15 mouse cellular contexts compared by ENCODE assay signal in genomic region chr5:4867849-4868562, GRCm38 (mm10).
A peak's percentile ranks its signal among the peaks of the same experiment; 100 is the strongest.
DNase-seq lines count a peak whose midpoint lies in the region; ATAC-seq and TF ChIP-seq lines count a peak whose summit lies in the region.
"Had no signal": no experiment of that assay in that cellular context is flagged by ENCODE, and none has a peak within 500 bp of the region (broad histone marks: within the 10 kb centered on the region; RNA-seq: fewer than 3 reads in every experiment).

No protein-coding gene starts in this region.

- 0 out of 2 replicates have a peak overlapping the region, but pooled peaks have one; percentile 15 for H3K9ac ChIP-seq in hindbrain, embryonic 11.5 days (ENCODE audit: low read depth, low read length)
- H3K9ac ChIP-seq in hindbrain, postnatal 0 days (replicated peaks; ENCODE audit: low read length) = no peak overlapping the region
- H3K9ac ChIP-seq in neural tube, embryonic 14.5 days (replicated peaks; ENCODE audit: low read depth, low read length) = no peak overlapping the region
- H3K9ac ChIP-seq in neural tube, embryonic 15.5 days (replicated peaks) = no peak overlapping the region
- no peak overlapping the region for H3K9ac ChIP-seq in hindbrain, embryonic 15.5 days
- no peak overlapping the region for H3K9ac ChIP-seq in stomach, postnatal 0 days (ENCODE audit: low read length)
- H3K9ac ChIP-seq: liver, postnatal 0 days had no signal

- H3K27me3 ChIP-seq in hindbrain, embryonic 11.5 days (ENCODE audit: control insufficient read depth, insufficient read depth, low read length) = no peaks in the 10 kb centered on the region
- H3K27me3 ChIP-seq in hindbrain, postnatal 0 days (ENCODE audit: insufficient read depth, low read length) = no peaks in the 10 kb centered on the region
- H3K27me3 ChIP-seq in neural tube, embryonic 14.5 days (ENCODE audit: control insufficient read depth, insufficient read depth, low read length) = no peaks in the 10 kb centered on the region
- peaks cover 12% of the 10 kb centered on the region; the same call in 1 of the 2 replicates for H3K27me3 ChIP-seq in neural tube, embryonic 15.5 days (replicated peaks)
- no peaks in the 10 kb centered on the region for H3K27me3 ChIP-seq in hindbrain, embryonic 15.5 days
- H3K27me3 ChIP-seq in stomach, postnatal 0 days (ENCODE audit: control insufficient read depth, insufficient read depth, low read length) = no peaks in the 10 kb centered on the region

- H3K9me3 ChIP-seq in hindbrain, embryonic 11.5 days (ENCODE audit: control insufficient read depth, low read length) = no peaks in the 10 kb centered on the region
- H3K9me3 ChIP-seq in hindbrain, postnatal 0 days (ENCODE audit: low read length) = no peaks in the 10 kb centered on the region
- no peaks in the 10 kb centered on the region for H3K9me3 ChIP-seq in neural tube, embryonic 14.5 days (ENCODE audit: control insufficient read depth, low read length)
- no peaks in the 10 kb centered on the region for H3K9me3 ChIP-seq in neural tube, embryonic 15.5 days (replicated peaks)
- no peaks in the 10 kb centered on the region for H3K9me3 ChIP-seq in hindbrain, embryonic 15.5 days
- no peaks in the 10 kb centered on the region for H3K9me3 ChIP-seq in stomach, postnatal 0 days (ENCODE audit: control insufficient read depth, low read length)

- no peak overlapping the region for H3K4me2 ChIP-seq in hindbrain, embryonic 11.5 days (replicated peaks; ENCODE audit: low read depth, low read length)
- H3K4me2 ChIP-seq in hindbrain, postnatal 0 days (ENCODE audit: low read depth, low read length) = no peak overlapping the region
- no peak overlapping the region for H3K4me2 ChIP-seq in neural tube, embryonic 14.5 days (ENCODE audit: low read depth, low read length)
- no peak overlapping the region for H3K4me2 ChIP-seq in neural tube, embryonic 15.5 days
- H3K4me2 ChIP-seq in hindbrain, embryonic 15.5 days = no peak overlapping the region
- no peak overlapping the region for H3K4me2 ChIP-seq in stomach, postnatal 0 days (replicated peaks; ENCODE audit: low read depth)
- H3K4me2 ChIP-seq: heart, embryonic 11.5 days had no signal

- peak; percentile 48; the same call in 1 of the 2 replicates for ATAC-seq in hindbrain, embryonic 11.5 days (ENCODE audit: low FRiP score)
- ATAC-seq in hindbrain, postnatal 0 days = no peak
- peak; percentile 21; the same call in 1 of the 2 replicates for ATAC-seq in neural tube, embryonic 14.5 days (ENCODE audit: low read depth)
- no peak for ATAC-seq in neural tube, embryonic 15.5 days (ENCODE audit: low FRiP score)
- 0 out of 2 replicates have a peak, but pooled peaks have one; percentile 58 for ATAC-seq in hindbrain, embryonic 15.5 days (ENCODE audit: low FRiP score, low read depth)
- ATAC-seq in stomach, postnatal 0 days (ENCODE audit: low FRiP score, low TSS enrichment) = peak; percentile 60; the same call in 1 of the 2 replicates
- no peak for ATAC-seq in granulocyte monocyte progenitor cell, adult 5-6 weeks (replicated peaks; ENCODE audit: poor library complexity, severe bottlenecking)
- ATAC-seq: liver, postnatal 0 days had no signal

- DNase-seq in hindbrain, embryonic 11.5 days (ENCODE audit: low spot score) = no peak
- DNase-seq in hindbrain, postnatal 0 days (ENCODE audit: low spot score) = no peak
- DNase-seq in stomach, postnatal 0 days (ENCODE audit: low spot score) = no peak
- DNase-seq in frontal cortex, postnatal 36 days (ENCODE audit: low spot score in 2 of 2) = no peak
- DNase-seq: adrenal gland, postnatal 25 days; liver, postnatal 0 days; right cerebral cortex, postnatal 25 days; thymus, adult 2 months had no signal

- no peak overlapping the region for H3K27ac ChIP-seq in hindbrain, embryonic 11.5 days (ENCODE audit: low read depth, low read length)
- no peak overlapping the region for H3K27ac ChIP-seq in hindbrain, postnatal 0 days
- no peak overlapping the region for H3K27ac ChIP-seq in neural tube, embryonic 14.5 days (ENCODE audit: low read depth, low read length)
- no peak overlapping the region for H3K27ac ChIP-seq in neural tube, embryonic 15.5 days (replicated peaks)
- H3K27ac ChIP-seq in hindbrain, embryonic 15.5 days (replicated peaks) = no peak overlapping the region
- no peak overlapping the region for H3K27ac ChIP-seq in stomach, postnatal 0 days (replicated peaks)
- H3K27ac ChIP-seq: macrophage had no signal

- no peaks in the 10 kb centered on the region for H3K36me3 ChIP-seq in hindbrain, embryonic 11.5 days (ENCODE audit: control insufficient read depth, insufficient read depth, low read length)
- H3K36me3 ChIP-seq in hindbrain, postnatal 0 days (ENCODE audit: insufficient read depth, low read length) = no peaks in the 10 kb centered on the region
- no peaks in the 10 kb centered on the region for H3K36me3 ChIP-seq in neural tube, embryonic 14.5 days (ENCODE audit: control insufficient read depth, insufficient read depth, low read length)
- no peaks in the 10 kb centered on the region for H3K36me3 ChIP-seq in neural tube, embryonic 15.5 days
- H3K36me3 ChIP-seq in hindbrain, embryonic 15.5 days = no peaks in the 10 kb centered on the region
- no peaks in the 10 kb centered on the region for H3K36me3 ChIP-seq in stomach, postnatal 0 days (ENCODE audit: control insufficient read depth, insufficient read depth, low read length)

- TF ChIP-seq EP300 in stomach, postnatal 0 days (optimal IDR thresholded peaks at IDR 0.05) = no peak

- no peak overlapping the region for H3K4me3 ChIP-seq in hindbrain, embryonic 11.5 days (ENCODE audit: low read depth, low read length)
- H3K4me3 ChIP-seq in hindbrain, postnatal 0 days (ENCODE audit: low read length) = no peak overlapping the region
- H3K4me3 ChIP-seq in neural tube, embryonic 14.5 days (ENCODE audit: low read depth, low read length) = no peak overlapping the region
- H3K4me3 ChIP-seq in neural tube, embryonic 15.5 days (replicated peaks) = no peak overlapping the region
- H3K4me3 ChIP-seq in hindbrain, embryonic 15.5 days = no peak overlapping the region
- no peak overlapping the region for H3K4me3 ChIP-seq in stomach, postnatal 0 days (ENCODE audit: low read depth, low read length)
- H3K4me3 ChIP-seq: myocyte had no signal

- H3K4me1 ChIP-seq in hindbrain, embryonic 11.5 days (replicated peaks; ENCODE audit: control insufficient read depth, insufficient read depth, low read length) = peaks cover 10% of the 10 kb centered on the region; the same call in 1 of the 2 replicates
- H3K4me1 ChIP-seq in hindbrain, postnatal 0 days (ENCODE audit: insufficient read depth, low read length) = 0 out of 2 replicates have a peak, but pooled peaks cover 4% of the 10 kb centered on the region
- H3K4me1 ChIP-seq in neural tube, embryonic 14.5 days (ENCODE audit: control insufficient read depth, insufficient read depth, low read length) = peaks cover 3% of the 10 kb centered on the region
- peaks cover 11% of the 10 kb centered on the region for H3K4me1 ChIP-seq in neural tube, embryonic 15.5 days
- H3K4me1 ChIP-seq in hindbrain, embryonic 15.5 days (replicated peaks) = peaks cover 12% of the 10 kb centered on the region
- H3K4me1 ChIP-seq in stomach, postnatal 0 days (replicated peaks; ENCODE audit: control insufficient read depth, insufficient read depth) = no peaks in the 10 kb centered on the region

- WGBS in hindbrain, embryonic 11.5 days = 30% methylated on average over 6 of the region's 6 CpGs
- WGBS in hindbrain, postnatal 0 days = 32% methylated on average over 6 of the region's 6 CpGs
- 30% methylated on average over 6 of the region's 6 CpGs for WGBS in neural tube, embryonic 14.5 days
- WGBS in neural tube, embryonic 15.5 days = 28% methylated on average over 6 of the region's 6 CpGs
- WGBS in hindbrain, embryonic 15.5 days = 26% methylated on average over 6 of the region's 6 CpGs
- WGBS in stomach, postnatal 0 days = 67% methylated on average over 6 of the region's 6 CpGs

- TF ChIP-seq CTCF in hindbrain, postnatal 0 days (IDR thresholded peaks at IDR 0.05; ENCODE audit: low read depth) = no peak
- TF ChIP-seq CTCF in stomach, postnatal 0 days (IDR thresholded peaks at IDR 0.05; ENCODE audit: low read depth) = no peak

Comparison
In these comparisons a context has a peak if more than half of its experiments do, and no peak if none do; other contexts are left out.
1. ATAC-seq: peak in hindbrain, embryonic 11.5 days (single experiment), neural tube, embryonic 14.5 days (single experiment), hindbrain, embryonic 15.5 days (single experiment) and stomach, postnatal 0 days (single experiment); none in hindbrain, postnatal 0 days (single experiment), neural tube, embryonic 15.5 days (single experiment) and granulocyte monocyte progenitor cell, adult 5-6 weeks (single experiment).